Comparison of ENCODE assay signal across 4 mouse cellular contexts in genomic region chrX:153025255-153025654, GRCm38 (mm10). TPM values are rescaled to one million over a fixed set of nuclear protein-coding genes. Genes with fewer than 3 reads are reported as not detected.
"Had no signal": no experiment of that assay in that cellular context is flagged by ENCODE, and none has a peak within 500 bp of the region (broad histone marks: within the 10 kb centered on the region; RNA-seq: fewer than 3 reads in every experiment).

No protein-coding gene starts in this region.

RNA-seq across cellular contexts. Expression of gene Usp51, which starts 19.0 kb away (rescaled TPM):
- total RNA-seq: heart, postnatal 14 days; heart, postnatal 25 days; heart, postnatal 36 days; hematopoietic stem cell, adult 5-6 weeks had no signal
